Mouse (Mus musculus) lung, postnatal 10 days (tissue): Measurements from ENCODE around the gene Zfp454.

Experiments used
- DNase-seq: peaks from one replicate; pipeline ENCODE4 v3.0.0; 2021

The Zfp454 gene

DNA sequence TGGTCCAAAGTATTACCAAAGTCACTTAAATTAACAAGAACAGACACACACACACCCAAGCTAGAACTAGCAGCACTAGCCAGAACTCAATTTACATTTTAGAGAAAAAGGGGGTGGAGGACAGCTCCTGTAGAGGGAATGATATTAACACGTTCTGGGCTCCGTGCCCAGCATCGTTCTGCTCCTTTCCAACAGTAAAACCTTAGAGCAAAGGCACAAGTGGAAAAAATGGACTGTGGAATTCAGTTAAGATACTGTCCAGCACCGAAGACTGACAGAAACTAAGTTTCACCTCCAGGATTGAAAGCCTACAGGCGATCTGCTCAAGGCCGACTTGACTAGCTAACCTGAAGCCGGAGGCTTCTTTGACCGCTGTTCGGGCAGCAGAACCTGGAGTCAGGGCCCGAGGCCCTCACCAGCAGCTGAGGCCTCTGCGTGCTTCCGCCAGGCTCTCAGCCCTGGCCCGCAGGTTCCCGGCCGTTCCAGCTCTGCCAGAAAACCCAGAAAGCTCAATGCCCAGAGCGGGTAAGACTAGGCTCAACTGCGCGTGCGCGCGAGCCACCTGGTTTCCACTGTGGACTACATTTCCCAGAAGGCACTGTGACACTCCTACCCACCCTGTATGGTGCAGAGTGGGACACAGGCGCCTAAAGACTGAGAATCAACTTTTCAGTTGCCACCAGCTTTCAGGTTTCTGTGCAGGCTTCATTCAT is 46.3 kb downstream of the Zfp454 start, which contains the start of gene Zfp879:
Gene Zfp879, minus strand, starts transcription at position 530 of the 713 bp plus-strand sequence.
- DNase-seq, result peak; percentile 91

DNA sequence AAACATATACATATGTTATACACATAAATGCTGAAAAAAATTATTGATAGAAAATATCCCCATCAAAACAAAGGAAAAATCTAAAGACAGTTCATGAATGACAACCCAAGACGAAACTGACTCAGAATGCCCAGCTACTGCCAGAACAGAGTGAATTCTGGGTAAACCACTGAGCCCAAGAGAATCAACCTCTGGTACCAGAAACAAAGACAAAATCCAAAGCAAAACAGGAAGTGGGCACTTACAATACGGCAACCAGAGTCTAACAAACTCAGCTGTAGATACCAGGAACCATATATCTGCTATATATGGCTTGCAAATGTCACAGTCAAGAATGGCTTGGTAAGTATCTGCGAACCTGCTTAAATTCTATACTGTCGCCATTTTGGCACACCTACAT is 51.7 kb downstream of the Zfp454 start:
- no peak for DNase-seq

DNA sequence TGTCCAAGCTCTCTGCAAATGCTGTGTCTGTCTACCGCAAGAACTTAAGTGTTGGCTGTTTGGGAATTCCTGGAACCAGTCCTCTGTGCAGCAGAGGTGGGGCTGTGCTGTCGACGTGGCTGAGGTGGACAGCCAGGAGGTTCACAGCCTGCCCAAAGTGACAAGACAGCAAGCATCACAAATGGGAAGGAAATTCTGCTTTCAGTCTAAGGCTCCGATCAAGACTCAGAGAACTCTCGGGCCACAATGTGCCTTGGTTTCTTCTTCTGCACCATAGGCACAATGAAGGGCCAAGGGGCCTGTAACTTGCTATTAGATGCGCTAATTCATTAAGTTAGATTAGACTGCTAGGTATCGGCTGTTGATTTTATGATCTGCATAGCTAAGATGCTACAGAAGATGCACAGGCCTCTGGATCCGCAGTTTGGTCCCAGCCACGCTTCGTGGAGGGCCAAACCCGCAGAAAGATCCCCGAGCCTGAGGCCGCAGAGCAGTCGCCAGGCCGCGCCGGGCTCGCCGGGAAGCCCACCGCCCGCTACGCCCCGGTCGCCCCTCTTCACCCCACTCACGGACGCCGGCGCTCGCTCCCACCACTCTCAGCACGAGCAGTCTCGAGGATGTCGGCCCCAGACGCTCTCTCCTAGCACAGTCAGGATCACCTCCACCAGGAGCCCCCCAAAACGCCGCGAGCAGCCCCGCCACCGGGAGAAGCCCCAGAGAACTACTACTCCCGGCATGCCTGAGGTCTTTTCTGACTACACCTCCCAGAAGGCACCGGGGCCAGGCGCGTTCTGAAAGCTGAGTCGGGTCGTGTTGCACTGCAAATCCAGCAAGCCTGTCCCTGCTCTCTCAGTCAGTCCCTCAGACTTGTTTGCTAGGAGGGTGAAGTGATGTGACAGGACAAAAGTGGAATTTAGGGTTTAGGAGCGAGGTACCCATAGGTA is 60.2 kb downstream of the Zfp454 start, which contains the start of gene Zfp354c:
Gene Zfp354c, minus strand, starts transcription at position 715 of the 944 bp plus-strand sequence.
- peak; percentile 90 for DNase-seq

DNA sequence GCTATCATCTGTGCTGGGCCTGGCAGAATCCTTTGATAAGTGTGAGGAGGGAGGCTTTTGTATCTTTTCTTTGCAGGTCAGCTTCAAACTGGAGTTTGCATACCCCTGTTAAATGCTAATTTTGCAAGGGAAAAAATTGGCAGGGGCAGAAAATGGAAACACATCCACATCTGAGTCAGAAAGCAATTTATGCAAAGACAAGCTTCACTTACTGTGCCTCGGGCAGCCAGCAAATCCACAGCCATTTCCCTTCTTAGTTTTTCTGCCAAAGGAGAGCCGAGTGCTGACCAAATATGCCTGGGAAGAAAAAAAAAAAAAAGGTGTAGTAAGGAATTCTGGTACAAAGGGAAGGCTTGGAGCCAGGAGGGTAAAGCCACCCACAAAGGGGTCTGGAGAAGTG is 61.2 kb downstream of the Zfp454 start:
- DNase-seq, result no peak
